Mouse (Mus musculus): ENCODE measurements around the gene Lsm7.
A peak's percentile ranks its signal among the peaks of the same experiment; 100 is the strongest.

The Lsm7 gene

DNA sequence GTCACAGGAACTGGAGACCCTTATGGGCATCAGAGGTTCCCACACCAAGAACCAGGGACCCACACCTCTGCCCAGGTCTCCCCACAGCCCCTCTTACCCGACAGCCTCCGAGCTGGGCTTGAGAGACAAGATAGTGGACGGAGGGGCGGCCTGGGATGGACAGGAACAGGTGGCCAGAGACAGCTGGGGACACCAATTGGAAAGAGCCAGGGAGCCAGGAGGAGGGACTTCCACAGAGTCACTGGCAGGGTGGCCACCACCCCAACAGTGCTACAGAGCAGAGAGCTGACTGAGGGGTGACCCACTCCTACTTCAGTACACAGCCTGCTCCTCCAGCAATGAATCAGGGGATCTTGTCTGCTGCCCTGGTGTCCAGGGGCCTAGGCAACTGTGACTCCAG, 41.6 kb downstream of the Lsm7 start, which contains the start of gene Jsrp1:
Gene Jsrp1 (minus strand): TSS at position 133 of the 400 bp plus-strand sequence.
- no peak for DNase-seq (ENCODE audit: low spot score)

DNA sequence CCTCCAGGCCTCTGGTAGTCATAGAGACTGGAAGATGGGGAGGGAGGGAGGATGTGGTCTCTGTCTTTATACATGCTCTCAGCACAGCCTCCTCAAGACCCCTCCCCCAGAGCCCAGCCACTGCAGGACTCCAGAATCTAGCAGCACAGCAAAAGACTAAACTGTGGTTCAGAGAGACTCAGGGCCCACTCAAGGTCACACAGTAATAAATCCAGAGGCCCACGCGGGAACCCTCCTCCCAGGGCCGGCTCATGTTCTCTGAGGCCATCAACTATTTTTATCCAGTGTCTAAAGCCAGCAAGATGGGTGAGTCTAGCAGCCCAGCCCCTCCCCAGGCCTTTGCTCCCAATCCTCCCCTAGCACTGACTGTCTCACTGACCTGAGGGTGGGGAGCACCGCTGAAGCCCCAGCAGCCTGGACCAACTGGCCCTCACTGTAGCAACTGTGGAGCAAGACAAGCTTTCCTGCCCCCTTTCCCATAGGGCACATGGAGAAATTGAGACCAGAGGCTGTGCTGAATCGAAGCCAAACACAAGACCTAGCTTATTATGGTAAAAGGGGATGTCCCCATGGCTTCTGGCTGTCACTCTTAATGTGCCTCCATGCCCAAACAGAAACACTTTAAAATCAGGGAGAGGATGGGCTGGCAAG, 42.5 kb downstream of the Lsm7 start:
- DNase-seq (ENCODE audit: low spot score): no peak

DNA sequence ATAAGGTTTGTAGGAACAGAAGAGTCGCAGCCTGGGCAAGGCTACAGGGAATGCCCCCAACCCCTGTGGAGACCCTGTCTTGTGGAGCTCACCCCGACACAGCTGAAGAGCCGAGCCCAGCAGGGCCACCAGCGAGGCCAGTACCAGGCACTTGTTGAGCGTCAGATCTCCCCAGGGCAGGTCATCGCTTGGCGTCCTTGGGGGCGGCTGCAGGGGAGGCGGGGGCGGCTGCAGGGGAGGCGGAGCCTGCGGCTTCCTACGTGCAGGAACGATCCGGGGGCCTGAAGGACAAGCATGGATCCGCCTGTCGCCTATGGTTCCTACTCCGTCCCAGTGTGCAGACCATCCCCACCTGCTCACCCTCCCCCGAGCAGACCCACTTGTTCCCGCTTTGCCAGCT, 44.9 kb downstream of the Lsm7 start:
- peak; percentile 78 for DNase-seq (ENCODE audit: low spot score)

DNA sequence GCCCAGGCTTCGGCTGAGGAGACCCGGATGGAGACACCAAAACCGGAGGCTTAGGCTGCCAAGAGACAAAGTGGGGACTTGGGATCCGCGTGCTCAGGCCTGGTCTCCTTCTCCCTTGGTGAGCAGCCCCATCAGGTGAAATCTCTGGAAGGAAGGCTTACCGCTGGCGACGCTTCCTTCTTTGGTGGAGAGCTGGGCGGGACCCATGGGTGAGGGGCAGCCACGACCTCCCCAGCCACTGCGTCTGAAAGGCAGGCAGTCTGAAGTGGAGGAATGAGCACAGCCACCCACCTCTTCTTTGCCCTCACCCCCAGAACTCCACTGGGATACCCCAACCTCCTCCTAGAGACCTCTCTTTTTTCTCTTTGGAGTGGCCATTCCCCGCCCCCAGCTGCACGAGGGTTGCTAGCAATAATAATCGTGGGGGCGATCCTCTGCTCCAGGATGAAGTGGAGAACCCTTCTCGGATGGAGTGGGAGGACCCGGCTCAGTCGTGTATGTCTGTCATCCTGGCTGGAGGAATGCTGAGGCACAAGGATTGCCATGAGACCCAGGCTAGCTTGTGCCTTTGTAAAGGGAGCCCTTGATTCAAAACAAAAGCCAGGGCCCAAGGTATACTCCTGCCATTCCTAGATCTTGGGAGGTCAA, 45.9 kb downstream of the Lsm7 start:
- no peak for DNase-seq (ENCODE audit: low spot score)

DNA sequence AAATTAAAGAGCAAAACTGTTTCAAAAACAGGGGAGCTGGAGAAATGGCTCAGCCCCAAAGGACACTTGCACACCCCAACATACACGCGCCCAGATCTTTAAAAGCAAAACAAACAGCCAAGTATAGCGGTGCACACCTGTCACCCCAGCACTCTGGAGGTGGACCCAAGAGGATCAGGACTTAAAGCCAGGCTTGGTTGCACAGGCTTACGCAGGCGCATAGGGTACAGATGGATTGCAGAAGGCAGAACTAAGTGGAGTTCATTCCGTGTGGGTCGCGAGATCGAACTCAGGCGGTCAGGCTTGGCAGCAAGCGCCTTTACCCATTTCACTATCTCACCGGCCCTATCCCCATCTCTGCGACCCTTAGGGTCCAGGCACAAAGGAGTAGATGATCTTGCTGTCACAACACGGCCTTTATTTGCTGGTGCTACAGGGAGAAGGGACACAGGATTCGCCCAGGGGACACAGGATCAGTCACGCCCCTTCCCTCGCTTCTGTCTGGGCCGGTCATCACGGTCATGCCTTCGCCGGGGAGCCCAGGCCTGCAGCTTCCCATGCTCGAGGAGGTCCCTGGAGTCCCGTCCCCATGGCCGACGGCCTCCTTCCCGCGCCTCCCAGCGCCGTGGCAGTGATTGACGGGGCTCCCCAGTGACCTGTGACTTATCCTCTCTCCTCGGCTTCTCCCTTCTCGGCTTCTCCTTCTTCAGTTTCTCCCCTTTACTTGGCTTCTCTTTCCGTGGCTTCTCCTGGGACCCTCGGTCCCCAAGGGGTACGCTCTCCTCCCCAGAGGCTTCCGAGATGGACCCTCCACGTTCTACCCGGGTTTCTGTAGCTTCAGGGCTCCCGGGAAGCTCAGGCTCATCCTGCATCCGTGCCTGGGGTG, 46.7 kb downstream of the Lsm7 start:
- DNase-seq (ENCODE audit: low spot score): no peak

DNA sequence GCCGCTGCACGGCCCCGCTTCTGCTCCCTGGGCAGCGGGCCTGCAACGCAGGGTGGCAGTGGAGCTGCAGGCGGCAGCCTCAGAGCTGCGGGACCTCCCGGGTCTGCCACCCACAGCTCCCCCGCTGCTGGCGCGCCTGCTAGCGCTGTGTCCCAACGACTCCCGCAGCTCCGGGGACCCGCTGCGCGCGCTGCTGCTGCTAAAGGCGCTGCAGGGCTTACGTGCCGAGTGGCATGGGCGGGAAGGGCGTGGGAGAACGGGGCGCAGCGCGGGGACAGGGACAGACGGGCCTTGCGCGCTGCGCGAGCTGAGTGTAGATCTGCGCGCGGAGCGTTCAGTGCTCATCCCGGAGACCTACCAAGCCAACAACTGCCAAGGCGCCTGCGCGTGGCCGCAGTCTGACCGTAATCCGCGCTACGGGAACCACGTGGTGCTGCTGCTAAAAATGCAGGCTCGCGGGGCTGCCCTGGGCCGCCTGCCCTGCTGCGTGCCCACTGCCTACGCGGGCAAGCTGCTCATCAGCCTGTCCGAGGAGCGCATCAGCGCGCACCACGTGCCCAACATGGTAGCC, 47.9 kb downstream of the Lsm7 start:
- DNase-seq (ENCODE audit: low spot score): peak; percentile 78

DNA sequence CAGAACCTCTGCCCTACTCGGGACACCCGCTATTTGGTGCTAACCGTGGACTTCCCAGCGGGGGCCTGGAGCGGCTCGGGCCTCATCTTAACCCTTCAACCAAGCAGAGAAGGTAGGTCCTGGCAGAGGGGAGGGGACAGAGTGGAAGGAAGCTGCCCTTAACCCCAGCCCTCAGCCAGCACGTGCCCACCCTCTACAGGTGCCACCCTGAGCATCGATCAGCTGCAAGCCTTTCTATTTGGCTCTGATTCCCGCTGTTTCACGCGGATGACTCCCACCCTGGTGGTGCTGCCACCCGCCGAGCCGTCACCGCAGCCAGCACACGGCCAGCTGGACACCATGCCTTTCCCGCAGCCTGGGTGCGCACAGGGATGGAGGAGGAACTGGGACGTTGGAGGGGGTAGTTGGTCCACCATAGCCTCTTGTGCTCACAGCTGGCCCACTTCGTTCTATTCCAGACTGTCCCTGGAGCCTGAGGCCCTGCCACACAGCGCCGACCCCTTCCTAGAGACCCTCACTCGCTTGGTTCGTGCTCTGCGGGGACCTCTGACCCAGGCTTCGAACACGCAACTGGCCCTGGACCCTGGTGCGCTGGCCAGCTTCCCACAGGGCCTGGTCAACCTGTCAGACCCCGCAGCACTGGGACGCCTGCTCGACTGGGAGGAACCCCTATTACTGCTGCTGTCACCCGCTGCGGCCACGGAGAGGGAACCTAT, 48.5 kb downstream of the Lsm7 start:
- DNase-seq (ENCODE audit: low spot score): no peak

DNA sequence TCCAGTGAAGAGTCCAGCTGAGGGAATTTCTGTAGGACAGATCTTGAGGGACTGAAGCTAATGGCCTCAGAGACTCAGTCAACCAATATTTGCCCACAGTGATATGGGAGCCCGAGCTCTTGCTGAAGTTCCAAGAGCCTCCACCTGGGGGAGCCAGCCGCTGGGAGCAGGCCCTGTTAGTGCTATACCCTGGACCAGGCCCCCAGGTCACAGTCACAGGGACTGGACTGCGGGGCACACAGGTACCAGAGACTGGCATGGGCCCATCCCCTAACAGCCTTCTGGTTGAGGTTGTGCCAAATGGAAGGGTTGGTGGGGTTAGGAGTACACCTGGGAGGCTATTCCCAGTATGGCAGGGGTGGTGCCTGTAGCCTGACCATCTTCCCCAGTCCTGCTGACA, 49.1 kb downstream of the Lsm7 start:
- DNase-seq (ENCODE audit: low spot score): peak; percentile 96

DNA sequence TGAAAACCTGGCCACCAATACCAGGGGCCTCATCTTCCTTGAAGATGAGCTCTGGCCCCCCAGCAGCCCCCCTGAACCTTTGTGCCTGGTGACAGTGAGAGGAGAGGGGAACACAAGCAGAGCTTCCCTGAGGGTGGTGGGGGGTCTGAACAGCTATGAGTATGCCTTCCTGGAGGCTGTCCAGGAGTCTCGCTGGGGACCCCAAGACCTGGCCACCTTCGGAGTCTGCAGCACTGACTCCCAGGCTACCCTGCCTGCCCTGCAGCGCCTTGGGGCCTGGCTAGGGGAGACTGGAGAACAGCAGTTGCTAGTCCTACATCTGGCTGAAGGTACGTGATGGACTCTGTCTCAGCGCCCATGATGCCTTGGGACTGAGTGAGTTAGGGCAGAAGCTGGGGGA, 49.7 kb downstream of the Lsm7 start:
- DNase-seq (ENCODE audit: low spot score): no peak

DNA sequence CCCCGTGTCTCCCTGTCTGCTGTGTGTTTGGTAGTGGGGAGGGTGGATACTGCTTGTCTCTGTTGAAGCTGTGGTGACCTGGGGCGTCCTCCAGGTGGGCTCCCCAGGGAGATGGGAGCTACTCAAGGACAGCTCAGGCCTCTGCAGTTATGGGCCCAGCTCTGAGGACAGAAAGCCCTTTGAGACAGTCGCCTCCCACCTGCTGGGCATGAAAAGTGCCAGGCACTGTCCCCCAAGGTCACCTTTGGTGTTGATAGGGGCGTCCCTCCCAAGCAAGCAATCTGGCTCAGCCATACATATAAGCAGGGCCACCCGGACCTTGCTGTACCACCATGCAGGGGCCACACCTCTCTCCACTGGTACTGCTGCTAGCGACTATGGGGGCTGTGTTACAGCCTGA, 50.1 kb downstream of the Lsm7 start, which contains the start of gene Amh:
Gene Amh (plus strand): TSS at position 328 of the 400 bp plus-strand sequence.
- peak; percentile 69 for DNase-seq (ENCODE audit: low spot score)

DNA sequence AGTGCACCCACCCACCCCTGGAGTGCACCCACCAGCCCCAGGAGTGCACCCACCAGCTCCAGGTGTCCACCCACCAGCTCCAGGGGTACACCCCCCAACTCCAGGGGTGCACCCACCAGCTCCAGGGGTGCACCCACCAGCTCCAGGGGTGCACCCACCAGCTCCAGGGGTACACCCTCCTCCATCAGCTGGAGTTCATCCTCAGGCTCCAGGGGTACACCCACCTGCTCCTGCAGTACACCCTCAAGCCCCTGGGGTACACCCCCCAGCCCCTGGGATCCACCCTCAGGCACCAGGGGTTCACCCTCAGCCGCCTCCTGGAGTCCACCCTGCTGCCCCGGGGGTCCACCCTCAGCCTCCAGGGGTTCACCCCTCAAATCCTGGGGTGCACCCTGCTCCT, 50.7 kb downstream of the Lsm7 start:
- no peak for DNase-seq (ENCODE audit: low spot score)

DNA sequence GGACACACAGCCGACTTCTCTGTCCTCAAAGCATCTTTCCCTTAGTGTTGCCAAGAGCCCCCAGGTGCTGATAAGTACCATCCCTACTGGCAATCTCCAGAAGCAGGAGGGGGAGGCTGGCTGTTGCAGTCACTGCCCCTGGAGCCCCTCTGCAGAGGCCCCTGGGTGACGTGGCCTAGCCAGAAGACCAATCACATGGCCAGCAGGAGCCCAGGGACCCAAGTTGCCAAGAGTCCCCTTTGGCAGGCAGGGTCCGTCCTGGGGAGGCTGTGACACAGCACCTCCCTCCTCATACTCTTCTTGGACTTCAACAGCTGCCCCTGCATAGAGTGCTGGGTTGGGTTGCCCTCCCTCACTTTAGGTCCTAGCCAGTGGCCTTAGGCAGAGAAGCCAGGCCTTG, 52.0 kb downstream of the Lsm7 start:
- DNase-seq (ENCODE audit: low spot score): no peak

Data from testis, postnatal 10 days (tissue).